Mouse (Mus musculus) frontal cortex, postnatal 25 days (tissue): ENCODE data around the gene Fcor.

Experiments used
- DNase-seq, 2 experiments: peaks; one replicate each; pipeline ENCODE4 v3.0.0; 2022; ENCODE audit warnings: low spot score in 2 of 2

Fcor gene

DNA sequence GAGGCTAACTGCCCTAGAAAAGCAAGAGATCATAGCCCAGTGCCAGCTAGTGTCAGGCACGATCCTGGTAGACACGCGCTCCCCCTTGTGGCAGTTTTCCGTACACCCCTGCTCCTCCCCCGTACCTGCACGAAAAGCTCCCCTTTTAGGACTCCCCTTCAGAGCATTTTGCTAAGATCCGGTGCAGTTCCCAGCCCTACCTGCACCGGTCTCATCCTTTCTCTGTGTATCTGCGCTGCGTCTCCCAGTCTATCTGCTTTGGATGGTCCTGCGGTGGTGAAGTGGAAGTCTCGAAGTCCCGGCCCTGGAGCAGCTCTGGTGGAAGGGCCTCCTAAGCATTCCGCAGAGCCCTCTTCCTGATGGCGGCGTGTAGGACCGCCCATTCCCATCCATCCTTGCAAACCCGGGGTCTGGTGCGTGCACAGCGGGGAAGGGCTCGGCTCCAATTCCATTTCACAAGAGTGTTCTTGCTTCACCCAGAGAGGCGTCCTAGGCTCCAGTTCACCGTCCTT lies at the start of gene Fcor:
Gene Fcor (minus strand): TSS at position 383 of the 512 bp plus-strand sequence.
- peak; percentile 85 to 90 for DNase-seq

DNA sequence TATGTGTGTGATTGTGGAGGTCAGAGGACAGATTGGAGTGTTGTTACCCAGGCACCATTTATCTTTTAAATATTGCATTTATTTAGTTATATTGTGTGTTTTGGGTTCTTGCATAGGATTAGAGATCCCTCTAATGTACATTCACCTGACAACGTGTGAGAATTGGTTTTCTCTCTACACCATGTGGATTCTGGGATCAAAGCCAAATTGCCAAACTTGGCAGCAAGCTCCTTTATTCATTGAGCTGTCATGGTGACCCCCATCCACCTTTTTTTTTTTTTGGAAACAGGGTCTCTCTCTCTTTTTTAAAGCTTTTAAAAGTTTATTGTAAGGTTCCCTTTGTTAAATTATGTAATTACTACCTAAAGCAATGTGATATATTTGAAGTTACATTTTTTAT lies 48.9 kb upstream of the Fcor start:
- no peak for DNase-seq

DNA sequence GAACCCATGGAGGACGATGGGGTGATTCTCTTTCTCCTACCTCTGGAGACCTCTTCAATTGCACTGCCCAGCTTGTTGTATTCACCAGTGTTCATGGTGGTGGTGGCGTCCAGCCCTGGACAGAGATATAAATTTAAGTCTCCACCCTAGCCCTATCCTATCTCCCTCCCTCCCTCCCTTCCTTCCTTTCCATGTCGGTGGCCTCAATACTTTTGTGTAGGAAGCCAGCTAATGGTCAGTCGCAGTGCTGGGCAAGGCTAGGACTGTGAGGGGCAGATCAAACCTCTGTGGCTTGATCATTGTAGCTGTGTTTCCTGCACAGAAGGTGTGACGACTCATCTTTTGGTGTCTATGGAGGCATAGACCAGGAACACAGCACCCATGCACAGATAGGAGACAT lies 48.4 kb upstream of the Fcor start, which contains the start of gene Clec4g:
Gene Clec4g (minus strand): TSS at position 101 of the 400 bp plus-strand sequence.
- no peak for DNase-seq

DNA sequence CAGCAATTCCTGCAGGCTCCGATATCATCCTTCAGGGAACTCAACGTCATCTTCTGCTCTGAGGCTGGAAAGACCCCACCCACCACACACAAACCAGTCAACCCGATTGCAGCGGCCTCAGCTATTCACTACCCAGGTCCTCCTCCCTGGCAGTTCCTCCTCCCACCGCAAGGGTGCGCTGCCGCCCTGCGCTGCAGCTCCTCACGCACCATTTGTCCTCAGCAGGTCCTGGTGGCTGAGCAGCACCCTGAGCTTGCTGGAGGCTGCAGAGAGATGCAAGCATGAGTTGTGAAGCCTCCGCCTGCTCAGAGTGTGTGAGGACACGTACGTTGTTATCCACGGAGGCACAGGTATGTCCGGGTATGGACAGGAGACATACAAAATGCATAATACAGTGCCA lies 46.4 kb upstream of the Fcor start:
- peak; percentile 45 to 46 for DNase-seq

DNA sequence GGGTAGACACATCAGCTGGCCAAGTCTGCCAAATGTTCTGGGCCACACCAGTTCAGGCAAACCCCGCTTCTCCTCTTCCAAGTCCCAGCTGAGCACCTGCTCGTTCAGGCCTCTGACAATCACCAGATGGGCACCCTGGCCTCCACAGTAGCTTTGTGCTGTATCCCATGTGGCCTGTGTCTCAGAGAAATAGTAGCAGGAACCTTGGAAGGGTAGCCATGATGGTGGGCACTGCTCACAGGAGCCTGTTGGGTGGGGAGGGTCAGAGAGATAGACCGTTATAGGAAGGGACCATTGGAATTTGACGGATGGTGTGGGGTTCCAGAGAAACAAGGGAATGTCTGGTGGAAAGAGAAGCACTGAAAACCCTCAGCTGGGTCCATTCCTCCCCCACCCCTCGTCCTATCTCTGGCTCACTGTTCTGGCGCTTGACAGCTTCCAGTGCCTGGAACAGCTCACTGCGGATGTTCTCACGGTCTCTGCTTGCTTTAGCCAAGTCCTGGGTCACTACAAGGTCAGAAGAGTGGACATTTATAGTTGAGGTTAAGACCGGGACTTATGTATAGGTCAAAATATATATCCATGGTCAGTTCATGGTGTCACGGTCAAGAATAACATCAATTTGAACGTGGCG lies 45.3 kb upstream of the Fcor start:
- no peak for DNase-seq

DNA sequence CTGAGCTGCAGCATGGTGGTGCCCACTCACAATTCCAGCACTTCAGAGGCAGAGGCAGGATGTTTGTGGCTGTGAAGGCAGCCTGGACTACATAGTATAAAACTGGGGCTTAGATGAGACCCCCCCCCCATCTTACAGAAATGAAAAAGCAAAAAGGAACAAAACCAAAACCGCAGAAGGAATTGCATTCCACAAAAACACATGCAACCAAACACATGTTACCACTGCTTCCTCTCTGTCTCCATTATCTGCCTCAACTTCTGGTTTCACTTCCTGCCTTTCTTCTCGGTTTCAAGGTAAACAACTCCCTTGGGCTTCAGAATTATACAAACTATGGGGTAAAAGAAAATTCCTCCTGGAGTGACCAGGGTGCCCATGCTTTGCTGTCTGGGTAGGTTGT lies 39.5 kb upstream of the Fcor start:
- no peak for DNase-seq

DNA sequence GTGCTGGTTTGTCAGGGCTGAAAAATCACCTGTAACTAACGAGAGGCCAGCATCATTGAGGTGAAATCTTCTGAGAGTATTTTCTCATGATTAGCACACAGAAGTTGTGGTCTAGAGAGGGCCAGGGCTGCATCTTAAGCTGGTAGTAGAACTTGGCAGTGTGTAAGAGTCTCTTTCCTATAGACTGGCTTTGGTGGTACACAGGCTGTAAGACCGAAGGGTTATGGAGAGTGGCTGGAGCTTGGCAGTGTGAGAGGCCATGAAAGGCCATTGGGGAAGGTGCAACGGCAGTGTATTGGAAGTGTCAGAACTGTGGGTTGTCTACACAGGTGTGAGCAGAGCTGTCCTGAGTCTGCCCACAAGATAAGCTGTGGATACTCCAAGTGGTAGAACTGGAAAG lies 38.1 kb upstream of the Fcor start:
- no peak for DNase-seq

DNA sequence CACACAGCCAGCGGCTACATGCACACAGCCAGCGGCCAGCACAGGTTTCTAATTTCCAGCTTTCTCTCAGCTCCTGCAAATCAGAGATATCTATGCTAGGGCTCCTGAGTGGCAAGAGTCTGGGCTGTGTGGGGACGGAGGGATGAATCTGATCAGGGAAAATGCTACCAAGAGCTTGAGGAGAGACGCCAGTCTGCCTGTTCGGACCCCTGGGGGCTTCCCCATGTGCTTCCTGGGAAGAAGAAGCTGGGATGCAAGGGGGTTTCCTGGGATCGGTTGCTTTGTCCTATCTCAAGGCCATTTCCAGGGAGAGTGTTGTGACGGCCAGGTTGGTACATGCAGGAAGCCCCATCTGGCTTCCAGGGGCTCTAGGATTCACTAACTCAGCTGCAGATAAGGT lies 35.4 kb upstream of the Fcor start:
- DNase-seq = no peak

DNA sequence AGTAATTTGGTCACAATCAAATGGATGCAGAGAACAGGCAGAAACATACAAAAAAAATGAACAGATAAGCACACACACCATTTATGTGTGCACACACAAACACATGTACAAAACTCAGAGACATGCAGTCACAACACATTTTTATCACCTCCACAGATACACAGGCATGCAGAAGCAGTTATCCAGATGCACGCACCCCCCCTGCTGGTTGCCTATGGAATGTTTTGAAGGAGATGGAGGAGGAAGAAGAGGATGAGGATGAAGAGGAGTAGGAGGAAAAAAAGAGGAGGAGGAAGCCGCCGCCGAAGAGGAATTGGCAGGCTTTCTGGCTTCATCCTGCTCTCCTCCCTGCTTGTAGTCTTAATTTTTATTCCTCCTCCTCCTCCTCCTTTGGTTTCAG lies 33.5 kb upstream of the Fcor start:
- no peak for DNase-seq

DNA sequence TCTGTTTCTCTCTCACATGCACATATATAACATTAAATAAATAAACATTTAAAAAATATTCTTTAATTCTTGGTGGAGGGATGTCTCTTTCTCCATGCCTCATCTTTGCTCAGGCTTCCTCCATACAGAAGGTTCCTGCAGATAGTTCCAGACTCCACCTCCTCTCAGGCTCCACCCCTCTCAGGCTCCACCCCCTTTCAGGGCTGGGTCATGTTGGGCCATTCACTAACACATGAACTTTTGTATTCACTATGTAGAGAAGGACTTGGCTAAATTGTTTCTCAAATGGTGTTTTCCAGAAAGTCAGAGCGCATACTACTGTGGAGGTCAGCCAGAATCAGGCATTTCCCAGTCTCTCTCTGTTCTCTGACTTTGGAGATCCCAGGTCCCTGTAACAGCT lies 29.3 kb upstream of the Fcor start:
- no peak for DNase-seq

DNA sequence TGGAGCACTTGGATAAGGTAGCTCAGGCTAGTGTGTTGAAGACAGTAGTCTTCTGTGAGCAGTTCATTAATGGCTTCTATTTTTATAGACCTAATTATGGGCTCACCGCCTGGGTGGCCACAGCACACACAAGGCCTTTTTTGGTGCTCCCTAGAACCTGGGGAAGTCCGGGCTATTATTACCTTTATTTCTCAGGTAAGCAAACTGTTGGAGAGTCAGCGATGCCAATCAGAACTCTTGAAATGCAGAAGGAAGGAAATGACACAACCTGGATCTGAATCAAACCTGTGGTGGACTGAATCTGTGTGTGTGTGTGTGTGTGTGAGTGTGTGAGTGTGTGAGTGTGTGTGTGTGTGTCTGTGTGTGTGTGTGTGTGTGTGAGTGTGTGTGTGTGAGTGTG lies 22.0 kb upstream of the Fcor start, which contains the start of gene Fcer2a:
Gene Fcer2a (minus strand): TSS at position 55 of the 400 bp plus-strand sequence.
- no peak for DNase-seq

DNA sequence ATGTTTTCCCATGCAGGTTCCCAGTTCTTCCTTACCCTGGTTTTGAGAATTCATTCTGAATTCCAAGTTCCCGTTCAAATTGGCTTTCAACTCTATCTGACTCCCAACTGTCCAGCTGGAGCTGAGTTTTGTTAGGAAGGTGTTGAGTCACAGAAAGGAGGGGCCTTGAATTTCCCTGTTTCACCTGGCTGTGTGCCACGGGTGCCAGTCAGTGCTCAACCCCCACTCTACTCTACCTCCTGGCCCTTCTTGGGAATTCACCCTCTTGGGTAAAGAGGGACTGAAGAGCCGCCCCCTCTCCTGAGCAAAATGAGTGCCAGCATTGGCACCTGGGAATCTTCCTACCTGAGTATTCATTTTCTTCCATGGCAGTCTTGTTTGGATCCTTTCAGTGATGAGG lies 18.6 kb upstream of the Fcor start:
- DNase-seq = no peak

DNA sequence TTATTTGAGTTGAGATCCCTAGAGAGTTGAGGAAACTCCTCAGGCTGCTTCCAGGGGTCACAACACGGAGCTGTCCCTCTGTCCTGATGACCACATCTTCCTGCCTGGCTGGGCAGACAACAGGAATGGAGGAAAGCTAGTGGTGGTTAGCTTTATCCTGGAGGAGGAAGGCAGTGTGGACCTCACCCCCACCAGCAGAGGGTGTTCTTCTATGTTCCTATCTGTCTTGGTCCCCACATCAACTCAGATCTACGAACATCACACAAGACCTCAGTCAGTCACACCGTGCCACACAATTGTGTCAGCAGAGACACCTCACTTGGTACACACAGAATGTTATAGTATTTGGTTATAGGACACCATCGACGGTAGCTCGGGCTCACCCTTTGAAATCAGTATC lies 15.4 kb upstream of the Fcor start:
- no peak for DNase-seq

DNA sequence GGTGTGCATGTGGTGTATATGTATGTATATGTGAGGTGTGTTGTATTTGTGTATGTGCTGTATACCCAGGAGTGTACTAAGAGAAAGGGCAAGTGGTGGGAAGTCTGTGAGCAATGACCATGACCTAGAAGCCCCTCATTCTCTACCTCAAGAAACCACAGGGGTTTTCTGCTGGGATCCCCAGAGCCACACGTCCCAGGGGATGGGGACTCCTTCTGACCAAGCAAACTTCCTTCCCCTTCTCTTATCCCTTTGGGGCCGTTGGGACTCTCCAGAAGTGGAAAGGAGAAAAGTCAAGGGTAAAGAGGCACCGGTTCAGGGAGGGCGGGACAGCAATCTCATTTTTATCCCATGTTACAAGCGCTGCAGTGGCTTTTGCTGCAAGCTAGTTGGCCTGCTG lies 13.3 kb upstream of the Fcor start:
- no peak for DNase-seq

DNA sequence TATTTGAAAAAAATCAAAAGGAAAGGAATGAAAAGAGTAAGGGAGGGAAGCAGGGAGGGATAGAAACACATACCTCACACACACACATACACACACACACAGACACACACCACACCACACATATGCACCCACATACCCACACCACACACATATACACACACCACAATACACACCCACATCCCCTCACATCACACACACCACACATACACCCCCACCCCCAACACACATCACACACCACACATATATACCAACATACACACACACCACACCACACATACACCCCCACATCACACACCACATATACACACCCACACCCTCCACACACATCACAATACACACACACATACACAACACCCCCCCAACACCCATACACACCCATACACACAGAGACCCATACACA lies 12.4 kb upstream of the Fcor start:
- no peak for DNase-seq

DNA sequence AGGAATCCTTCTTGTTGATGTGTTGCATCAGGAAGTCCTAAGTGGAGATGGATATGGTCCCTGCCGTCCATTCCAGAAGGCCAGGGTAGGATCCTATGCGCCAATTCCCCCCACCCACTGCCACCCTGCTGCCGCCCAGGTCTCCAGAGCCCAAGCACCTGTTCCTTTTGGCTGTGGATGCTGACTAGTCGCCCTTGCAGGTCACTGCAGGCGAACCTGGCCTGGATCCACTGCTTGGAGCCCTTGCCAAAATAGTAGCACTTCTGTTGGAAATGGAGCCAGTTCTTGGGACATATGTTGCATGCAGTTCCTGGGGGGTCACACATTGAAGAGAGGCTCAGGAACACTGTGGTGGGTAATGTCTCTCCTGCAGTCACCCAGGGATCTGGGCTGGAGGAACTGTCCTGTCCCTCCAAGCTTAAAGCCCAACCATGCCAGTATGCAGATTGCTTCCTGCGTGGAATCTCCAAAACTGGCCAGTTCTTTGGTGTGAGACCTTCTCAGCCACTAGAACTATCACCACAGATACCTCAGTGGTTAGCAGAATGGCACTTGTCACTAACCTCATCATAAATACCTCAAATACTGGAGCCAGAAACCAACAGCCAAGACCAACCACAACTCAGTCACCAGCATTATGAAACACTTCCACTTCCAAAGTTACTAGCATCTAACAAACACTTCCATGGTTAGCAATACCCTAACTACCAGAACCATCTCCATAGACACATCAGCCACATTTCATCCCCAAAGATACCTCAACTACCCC lies 11.4 kb upstream of the Fcor start:
- no peak for DNase-seq

DNA sequence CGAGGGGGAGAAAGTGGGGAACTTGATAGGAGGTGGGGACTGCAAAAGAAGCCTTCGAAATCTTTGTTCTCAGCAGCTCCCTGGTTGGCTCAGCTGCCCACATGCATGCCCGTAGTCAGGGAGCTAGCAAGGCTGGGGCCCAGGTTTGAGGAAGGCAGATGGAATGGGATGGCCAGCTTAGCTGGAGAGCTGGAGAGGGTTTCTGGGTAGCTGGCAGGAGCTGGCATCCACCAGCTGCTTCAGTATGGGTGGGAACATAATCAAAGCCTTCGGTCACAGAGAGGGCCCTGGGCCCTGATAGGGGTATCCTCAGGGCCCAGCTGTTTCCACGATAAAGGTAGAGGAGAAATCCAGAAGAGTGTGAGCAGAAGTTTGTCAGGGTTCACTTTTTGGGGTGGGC lies 10.3 kb upstream of the Fcor start:
- no peak for DNase-seq

DNA sequence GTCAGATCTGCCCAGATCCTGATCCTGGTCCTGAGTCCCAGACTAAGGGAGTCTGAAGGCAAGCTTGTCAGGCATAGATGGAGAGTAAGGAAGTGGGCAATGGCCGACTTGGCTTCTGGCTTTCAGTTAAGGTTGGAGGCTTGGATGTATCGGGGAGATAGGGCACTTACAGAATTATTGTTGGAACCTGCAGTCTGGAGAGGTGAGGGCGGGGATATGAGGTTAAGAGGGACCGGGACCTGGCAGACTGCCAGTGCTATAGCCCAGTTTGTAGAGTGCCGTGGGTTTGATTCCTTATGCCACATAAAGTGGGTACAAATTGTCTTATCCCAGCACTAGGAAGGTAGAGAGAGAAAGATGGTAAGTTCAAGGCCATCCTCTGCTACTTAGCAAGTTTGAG lies 7.5 kb upstream of the Fcor start:
- no peak for DNase-seq

DNA sequence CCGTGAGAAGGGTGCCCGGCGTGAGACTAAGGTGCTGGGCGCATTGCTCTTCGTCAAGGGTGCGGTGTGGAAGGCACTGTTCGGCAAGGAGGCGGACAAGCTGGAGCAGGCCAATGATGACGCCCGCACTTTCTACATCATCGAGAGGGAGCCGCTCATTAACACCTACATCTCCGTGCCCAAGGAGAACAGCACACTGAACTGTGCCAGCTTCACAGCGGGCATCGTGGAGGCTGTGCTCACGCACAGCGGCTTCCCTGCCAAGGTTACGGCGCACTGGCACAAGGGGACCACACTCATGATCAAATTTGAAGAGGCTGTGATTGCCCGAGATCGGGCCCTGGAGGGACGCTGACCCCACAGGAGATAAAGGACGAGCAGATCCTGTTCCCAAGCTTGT lies 7.1 kb upstream of the Fcor start:
- no peak for DNase-seq

DNA sequence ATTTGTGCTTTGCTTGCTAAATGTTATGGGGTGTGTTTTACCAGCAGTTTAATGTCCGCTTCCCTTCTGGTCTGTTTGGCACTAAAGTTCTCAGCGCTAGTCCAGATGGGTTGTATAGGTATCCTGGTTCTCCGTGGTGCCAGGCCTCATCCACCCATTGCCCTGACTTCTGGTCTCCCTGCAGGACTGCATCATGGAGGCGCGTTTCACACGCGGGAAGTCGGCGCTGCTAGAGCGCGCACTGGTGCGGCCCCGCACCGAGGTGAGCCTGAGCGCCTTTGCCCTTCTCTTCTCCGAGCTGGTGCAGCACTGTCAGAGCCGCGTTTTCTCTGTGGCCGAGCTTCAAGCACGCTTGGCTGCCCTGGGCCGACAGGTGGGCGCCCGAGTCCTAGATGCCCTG lies 6.7 kb upstream of the Fcor start:
- DNase-seq = no peak

DNA sequence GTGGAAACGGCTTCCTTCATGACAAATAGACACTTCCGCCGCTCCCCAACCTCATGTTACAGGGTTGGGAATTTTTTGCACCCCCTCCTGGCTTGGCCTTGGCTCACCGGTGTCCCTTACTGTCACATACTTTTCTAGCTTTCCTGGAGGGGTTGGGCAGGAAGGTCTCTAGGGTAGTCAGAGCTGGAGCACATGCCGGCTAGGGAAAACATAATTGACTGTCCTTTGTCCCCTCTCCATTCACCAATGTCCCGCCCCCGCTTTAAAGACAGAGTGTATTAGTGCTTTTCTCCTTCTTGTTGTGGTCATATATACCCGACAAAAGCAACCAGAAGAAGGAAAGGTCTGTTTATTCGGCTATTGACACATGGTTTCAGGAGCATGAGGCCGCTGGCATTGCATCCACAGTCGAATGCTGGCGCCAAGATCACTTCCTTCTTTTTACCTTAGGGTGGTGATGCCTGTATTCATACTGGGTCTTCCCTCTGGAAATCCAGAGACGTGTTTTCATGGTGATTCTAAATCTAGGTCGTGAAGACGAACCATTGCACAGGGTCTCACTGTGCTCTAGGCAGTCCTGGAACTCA lies 4.9 kb upstream of the Fcor start:
- DNase-seq = no peak

DNA sequence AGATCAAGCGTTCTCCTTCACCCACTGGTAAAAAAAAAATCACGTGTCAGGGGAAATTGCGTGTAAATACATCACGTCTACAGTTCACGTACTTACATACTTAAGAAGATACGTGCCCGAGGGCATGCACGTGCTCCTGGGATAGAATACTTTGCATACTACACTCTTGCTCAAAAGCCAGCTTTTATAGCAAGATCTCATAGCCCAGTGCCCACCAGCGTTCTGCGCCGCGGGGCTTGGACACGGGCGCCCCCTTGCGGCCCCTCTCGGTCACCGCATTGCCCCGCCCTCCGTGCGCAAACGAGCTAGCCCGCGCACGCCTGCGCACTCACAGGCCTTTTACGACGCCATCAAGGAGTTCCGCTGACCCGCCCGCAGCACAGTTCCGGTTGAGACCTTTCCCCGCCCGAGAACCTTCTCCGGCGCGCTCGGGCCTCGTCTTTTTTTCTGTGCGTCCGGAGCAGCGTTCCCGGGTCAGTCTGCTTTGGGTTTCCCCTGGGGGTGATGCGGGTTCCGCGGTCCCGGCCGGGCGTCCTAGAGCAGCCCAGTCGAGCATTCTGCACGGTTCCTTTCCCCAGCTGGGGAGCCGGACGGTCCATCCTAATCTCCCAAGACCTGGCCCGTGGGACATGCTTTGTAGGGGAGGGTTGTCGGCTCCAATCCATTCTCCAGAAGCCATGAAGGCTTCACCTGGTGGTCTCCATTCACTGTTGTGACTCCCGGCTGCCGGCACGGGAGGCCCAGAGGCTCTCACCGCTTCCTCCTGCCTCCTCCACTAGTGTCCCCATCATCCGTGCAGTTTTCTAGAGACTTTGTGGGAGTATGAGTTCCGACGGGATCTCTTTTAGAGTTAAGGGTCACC lies 4.2 kb upstream of the Fcor start, which contains the start of gene Trappc5:
Gene Trappc5 (plus strand): TSS at position 169 of the 862 bp plus-strand sequence.
- peak; percentile 93 to 94 for DNase-seq
